Mouse (Mus musculus): ENCODE measurements around the gene Sptan1. TPM values are rescaled to one million over a fixed set of nuclear protein-coding genes. Genes with fewer than 3 reads are reported as not detected.
"Not testable (repeated sequence)": the region's sequence is repeated elsewhere in the genome, so short reads cannot be mapped to it uniquely, and the experiment has no call there.

The Sptan1 gene
- polyA plus RNA-seq, 1 experiment from 2014 or later, result 90.3 TPM

- DNase-seq (ENCODE audit: extremely low spot score, low spot score), result no peak
- Histone ChIP-seq H3K36me3 (replicated peaks) (peaks cover 10% of the 10 kb centered on the region), H3K27me3 (ENCODE audit: poor library complexity, severe bottlenecking) (no peaks in the 10 kb centered on the region), H3K4me3 (no peak overlapping the region), H3K4me1 (peaks cover 8% of the 10 kb centered on the region), H3K9me3 (no peaks in the 10 kb centered on the region), H3K27ac (peak overlapping the region; percentile 98)
- 87% methylated on average over 3 of the region's 3 CpGs for WGBS
Measured at GRCm38 (mm10) chr2:30049831-30050230, 84.5 kb downstream of the Sptan1 start.

DNA sequence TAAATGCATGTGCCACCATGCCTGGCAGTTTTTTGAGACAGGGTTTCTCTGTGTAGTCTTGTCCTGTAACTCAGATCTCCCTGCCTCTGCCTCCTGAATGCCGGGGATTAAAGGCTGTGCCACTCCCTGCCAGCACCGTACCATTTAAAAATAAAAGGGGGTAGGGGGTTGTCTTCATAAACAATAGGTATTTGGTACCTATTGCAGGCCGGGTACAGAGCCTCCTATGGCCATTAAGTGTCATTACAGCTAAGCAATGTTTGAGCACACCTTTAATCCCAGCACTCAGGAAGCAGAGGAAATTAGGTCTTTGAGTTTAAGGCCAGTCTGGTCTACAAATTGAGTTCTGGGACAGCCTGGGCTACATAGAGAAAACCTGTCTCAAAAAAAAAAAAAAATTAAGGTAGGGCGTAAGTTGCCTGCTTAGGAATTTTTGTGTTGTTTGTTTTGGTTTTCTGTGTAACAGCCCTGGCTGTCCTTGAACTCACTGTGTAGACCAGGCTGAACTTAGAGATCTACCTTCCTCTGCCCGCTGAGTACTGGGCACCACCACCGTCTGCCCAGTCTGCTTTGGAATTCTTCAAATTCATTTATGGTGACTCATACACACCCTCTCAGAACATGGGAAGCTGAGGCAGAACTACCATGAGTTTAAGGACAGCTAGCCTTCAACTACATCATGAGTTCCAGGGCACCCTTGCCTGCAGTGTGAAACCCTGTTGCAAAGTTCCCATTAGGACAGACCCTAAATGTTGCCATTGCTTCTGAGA is 86.8 kb downstream of the Sptan1 start:
- WGBS, result 55% methylated on average over 6 of the region's 6 CpGs
- H3K27ac ChIP-seq, result no peak overlapping the region
- H3K4me1 ChIP-seq, result peaks cover 13% of the 10 kb centered on the region
- H3K27me3 ChIP-seq (ENCODE audit: poor library complexity, severe bottlenecking), result no peaks in the 10 kb centered on the region
- H3K36me3 ChIP-seq (replicated peaks), result no peaks in the 10 kb centered on the region
- no peak for DNase-seq (ENCODE audit: extremely low spot score, low spot score)
- H3K4me3 ChIP-seq, result no peak overlapping the region
- no peaks in the 10 kb centered on the region for H3K9me3 ChIP-seq

DNA sequence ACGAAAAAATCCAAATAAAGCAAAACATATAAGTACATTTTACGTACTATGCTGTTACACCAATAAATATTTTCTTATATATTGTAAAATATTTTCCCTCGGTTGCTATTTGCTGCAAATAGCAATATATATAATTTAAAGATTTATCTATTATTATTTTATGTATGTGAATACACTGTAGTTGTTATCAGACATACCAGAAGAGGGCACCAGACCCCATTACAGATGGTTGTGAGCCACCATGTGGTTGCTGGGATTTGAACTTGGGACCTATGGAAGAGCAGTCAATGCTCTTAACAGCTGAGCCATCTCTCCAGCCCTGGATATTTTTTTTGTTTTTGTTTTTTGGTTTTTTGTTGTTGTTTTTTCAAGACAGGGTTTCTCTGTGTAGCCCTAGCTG is 90.0 kb downstream of the Sptan1 start:
- not testable (repeated sequence) for H3K36me3 ChIP-seq (replicated peaks); H3K27me3 ChIP-seq (ENCODE audit: poor library complexity, severe bottlenecking); H3K27ac ChIP-seq; H3K4me3 ChIP-seq; DNase-seq (ENCODE audit: extremely low spot score, low spot score); H3K9me3 ChIP-seq
- H3K4me1 ChIP-seq, result peaks cover 16% of the 10 kb centered on the region
- WGBS, result 93% methylated on average over 3 of the region's 3 CpGs

GRCm38 (mm10) chr2:30056736-30057135 is 91.4 kb downstream of the Sptan1 start:
- Histone ChIP-seq H3K27me3 (ENCODE audit: poor library complexity, severe bottlenecking) (no peaks in the 10 kb centered on the region), H3K27ac (no peak overlapping the region), H3K4me3 (no peak overlapping the region), H3K36me3 (replicated peaks) (no peaks in the 10 kb centered on the region), H3K4me1 (peaks cover 25% of the 10 kb centered on the region), H3K9me3 (no peaks in the 10 kb centered on the region)
- 90% methylated on average over 3 of the region's 3 CpGs for WGBS
- no peak for DNase-seq (ENCODE audit: extremely low spot score, low spot score)

GRCm38 (mm10) chr2:30057223-30057904 is 92.0 kb downstream of the Sptan1 start, which contains the start of gene Set:
Set (plus strand) TSS chr2:30057378.
- DNase-seq (ENCODE audit: extremely low spot score, low spot score), result peak; percentile 43

DNA sequence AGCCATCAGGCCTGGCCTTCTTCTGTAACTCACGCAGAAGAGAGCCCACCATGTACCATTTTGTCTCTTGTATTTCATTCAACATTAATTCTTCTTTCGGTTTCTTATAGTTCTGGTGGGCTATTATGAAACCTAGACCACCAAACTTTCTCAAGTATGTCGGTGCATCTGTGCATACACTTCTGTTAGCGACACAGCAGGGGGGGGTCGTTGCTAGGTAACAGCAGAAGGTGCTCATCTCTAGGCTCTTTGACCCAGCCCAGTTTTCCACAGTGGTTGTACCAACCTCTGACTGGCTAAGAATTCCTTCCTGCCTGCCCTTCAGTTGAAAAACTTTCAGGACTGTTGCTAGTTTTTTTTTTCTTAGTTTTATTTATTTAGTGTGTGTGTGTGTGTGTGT is 93.1 kb downstream of the Sptan1 start:
- H3K4me3 ChIP-seq, result no peak overlapping the region
- H3K4me1 ChIP-seq, result peaks cover 37% of the 10 kb centered on the region
- 0 out of 2 replicates have a peak overlapping the region, but pooled peaks have one; percentile 11 for H3K27ac ChIP-seq
- no peaks in the 10 kb centered on the region for H3K27me3 ChIP-seq (ENCODE audit: poor library complexity, severe bottlenecking)
- no peaks in the 10 kb centered on the region for H3K36me3 ChIP-seq (replicated peaks)
- DNase-seq (ENCODE audit: extremely low spot score, low spot score), result peak; percentile 46
- no peaks in the 10 kb centered on the region for H3K9me3 ChIP-seq
- WGBS, result 47% methylated on average over 5 of the region's 5 CpGs

More at GRCm38 (mm10) chr2:30057223-30057904, 92.0 kb downstream of the Sptan1 start, which contains the start of gene Set:
- H3K27me3 ChIP-seq (ENCODE audit: poor library complexity, severe bottlenecking), result no peaks in the 10 kb centered on the region
- no peaks in the 10 kb centered on the region for H3K36me3 ChIP-seq (replicated peaks)
- H3K9me3 ChIP-seq, result no peaks in the 10 kb centered on the region
- H3K4me3 ChIP-seq, result 0 out of 2 replicates have a peak within 1 kb of the TSS, but pooled peaks have one; percentile 3
- 0 out of 2 replicates have a peak within 1 kb of the TSS, but pooled peaks have one; percentile 11 for H3K27ac ChIP-seq
- peaks cover 27% of the 10 kb centered on the region for H3K4me1 ChIP-seq
- 50% methylated on average over 12 of the region's 12 CpGs for WGBS

DNA sequence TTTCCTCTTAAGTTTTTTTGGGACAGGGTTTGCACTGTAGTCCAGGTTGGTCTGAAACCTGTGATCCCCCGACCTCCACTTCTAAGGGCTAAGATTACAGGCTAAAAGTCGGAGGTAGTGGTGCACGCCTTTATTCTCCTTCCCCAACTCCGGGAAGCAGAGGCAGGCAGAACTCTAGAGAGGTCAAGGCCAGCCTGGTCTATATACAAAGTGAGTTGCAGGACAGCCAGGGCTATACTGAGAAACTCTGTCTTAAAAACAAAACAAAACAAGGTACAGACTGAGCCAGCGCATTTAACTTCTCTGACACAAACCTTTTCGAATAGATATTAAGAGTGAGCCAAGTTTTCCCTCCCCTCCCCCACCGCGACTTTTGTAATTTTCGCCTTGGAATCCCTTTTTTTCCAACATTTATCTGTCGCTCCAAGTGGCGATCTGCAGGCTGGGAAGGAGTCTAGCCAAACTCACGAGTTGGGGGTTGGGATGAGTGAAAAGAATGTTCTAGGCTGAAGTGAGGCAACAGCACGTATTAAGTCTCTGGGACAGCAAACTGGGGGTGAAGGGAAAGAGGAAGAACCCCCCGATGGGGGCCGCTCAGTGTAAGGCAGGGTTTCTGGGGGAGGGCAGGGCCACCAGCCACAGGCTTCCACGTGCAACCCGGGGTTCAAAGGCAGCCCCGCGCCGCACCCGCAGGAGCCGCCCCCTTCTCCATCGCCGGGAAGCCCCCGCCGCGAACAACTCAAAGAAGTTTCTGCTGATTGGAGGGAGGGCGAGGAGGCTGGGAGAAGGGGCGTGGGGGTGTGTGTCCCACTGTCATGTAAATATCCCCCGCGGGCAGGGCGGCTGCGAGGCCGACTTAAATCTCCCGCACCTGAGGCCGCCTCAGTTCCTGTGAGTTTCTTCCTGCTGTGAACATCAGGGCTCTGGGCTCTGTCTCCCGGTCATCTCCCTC is 96.1 kb downstream of the Sptan1 start:
- 9% methylated on average over 37 of the region's 37 CpGs for WGBS

GRCm38 (mm10) chr2:30062249-30063093 is 97.1 kb downstream of the Sptan1 start:
- peaks cover 58% of the 10 kb centered on the region for H3K4me1 ChIP-seq
- peak overlapping the region; percentile 75 for H3K4me3 ChIP-seq
- peak overlapping the region; percentile 97 for H3K27ac ChIP-seq
- peaks cover 3% of the 10 kb centered on the region; the same call in 1 of the 2 replicates for H3K36me3 ChIP-seq (replicated peaks)
- no peaks in the 10 kb centered on the region for H3K27me3 ChIP-seq (ENCODE audit: poor library complexity, severe bottlenecking)
- under 1% methylated on average over 40 of the region's 40 CpGs for WGBS
- no peaks in the 10 kb centered on the region for H3K9me3 ChIP-seq
- DNase-seq (ENCODE audit: extremely low spot score, low spot score), result peak; percentile 84

More for the DNA sequence above, 96.1 kb downstream of the Sptan1 start:
- Histone ChIP-seq H3K4me3 (peak overlapping the region; percentile 75), H3K9me3 (no peaks in the 10 kb centered on the region), H3K36me3 (replicated peaks) (no peaks in the 10 kb centered on the region), H3K27ac (peak overlapping the region; percentile 97), H3K4me1 (peaks cover 65% of the 10 kb centered on the region), H3K27me3 (ENCODE audit: poor library complexity, severe bottlenecking) (no peaks in the 10 kb centered on the region)
- DNase-seq (ENCODE audit: extremely low spot score, low spot score), result peak; percentile 85

- peak overlapping the region; percentile 97 for H3K27ac ChIP-seq
- peaks cover 10% of the 10 kb centered on the region for H3K36me3 ChIP-seq (replicated peaks)
- WGBS, result 9% methylated on average over 8 of the region's 8 CpGs
- peak overlapping the region; percentile 75 for H3K4me3 ChIP-seq
- no peaks in the 10 kb centered on the region for H3K9me3 ChIP-seq
- no peak for DNase-seq (ENCODE audit: extremely low spot score, low spot score)
- H3K27me3 ChIP-seq (ENCODE audit: poor library complexity, severe bottlenecking), result no peaks in the 10 kb centered on the region
- peaks cover 60% of the 10 kb centered on the region for H3K4me1 ChIP-seq
Measured at GRCm38 (mm10) chr2:30063235-30063634, 97.9 kb downstream of the Sptan1 start.

DNA sequence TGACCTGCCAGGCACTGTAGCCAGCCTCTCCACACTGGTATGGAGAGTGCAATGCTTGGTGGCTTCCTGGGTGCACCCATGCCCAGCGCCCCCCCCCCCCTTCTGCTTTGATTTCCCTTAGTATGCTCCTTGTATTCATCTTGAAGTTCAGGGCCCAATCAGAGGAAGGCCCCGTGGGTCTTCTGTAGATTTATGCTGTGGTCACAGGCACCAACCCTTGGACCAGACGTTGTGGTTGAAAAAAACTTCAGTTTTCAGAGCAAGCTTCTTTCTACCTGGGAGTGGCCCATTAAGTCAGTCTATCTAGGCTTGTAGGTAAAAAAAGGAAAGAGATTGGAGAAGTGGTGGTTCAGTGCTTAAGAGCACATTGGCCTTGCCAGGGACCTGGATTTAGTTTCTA is 98.4 kb downstream of the Sptan1 start:
- H3K27ac ChIP-seq, result peak overlapping the region; percentile 97
- no peaks in the 10 kb centered on the region for H3K9me3 ChIP-seq
- H3K4me3 ChIP-seq, result peak overlapping the region; percentile 75
- H3K36me3 ChIP-seq (replicated peaks), result peaks cover 16% of the 10 kb centered on the region
- no peaks in the 10 kb centered on the region for H3K27me3 ChIP-seq (ENCODE audit: poor library complexity, severe bottlenecking)
- WGBS, result 35% methylated on average over 2 of the region's 3 CpGs
- no peak for DNase-seq (ENCODE audit: extremely low spot score, low spot score)
- H3K4me1 ChIP-seq, result peaks cover 60% of the 10 kb centered on the region

GRCm38 (mm10) chr2:30064298-30064697 is 98.9 kb downstream of the Sptan1 start:
- no peaks in the 10 kb centered on the region for H3K27me3 ChIP-seq (ENCODE audit: poor library complexity, severe bottlenecking)
- DNase-seq (ENCODE audit: extremely low spot score, low spot score), result no peak
- H3K4me3 ChIP-seq, result peak overlapping the region; percentile 75
- 63% methylated on average over 3 of the region's 3 CpGs for WGBS
- H3K4me1 ChIP-seq, result peaks cover 59% of the 10 kb centered on the region
- H3K9me3 ChIP-seq, result no peaks in the 10 kb centered on the region
- H3K36me3 ChIP-seq (replicated peaks), result peaks cover 21% of the 10 kb centered on the region
- H3K27ac ChIP-seq, result 0 out of 2 replicates have a peak overlapping the region, but pooled peaks have one; percentile 97

Measured in forebrain, embryonic 10.5 days (tissue).